ENCODE assay signal across 33 mouse cellular contexts in genomic region chr6:125344866-125345265, GRCm38 (mm10). TPM values are rescaled to one million over a fixed set of nuclear protein-coding genes. Genes with fewer than 3 reads are reported as not detected.
A peak's percentile ranks its signal among the peaks of the same experiment; 100 is the strongest.
DNase-seq lines count a peak whose midpoint lies in the region; ATAC-seq and TF ChIP-seq lines count a peak whose summit lies in the region.
"Had no signal": no experiment of that assay in that cellular context is flagged by ENCODE, and none has a peak within 500 bp of the region (broad histone marks: within the 10 kb centered on the region; RNA-seq: fewer than 3 reads in every experiment).

No protein-coding gene starts in this region.

- no peaks in the 10 kb centered on the region for H3K36me3 ChIP-seq in embryonic facial prominence, embryonic 15.5 days
- H3K36me3 ChIP-seq in embryonic facial prominence, embryonic 10.5 days (replicated peaks) = no peaks in the 10 kb centered on the region
- no peaks in the 10 kb centered on the region for H3K36me3 ChIP-seq in midbrain, embryonic 11.5 days (ENCODE audit: control insufficient read depth, insufficient read depth, low read length)
- no peaks in the 10 kb centered on the region for H3K36me3 ChIP-seq in midbrain, embryonic 16.5 days (ENCODE audit: control insufficient read depth, insufficient read depth, low read length)
- no peaks in the 10 kb centered on the region for H3K36me3 ChIP-seq in stomach, postnatal 0 days (ENCODE audit: control insufficient read depth, insufficient read depth, low read length)
- H3K36me3 ChIP-seq: forebrain, embryonic 12.5 days; heart, embryonic 10.5 days; heart, embryonic 15.5 days; midbrain, embryonic 12.5 days had no signal

- TF ChIP-seq CTCF in stomach, postnatal 0 days (IDR thresholded peaks at IDR 0.05; ENCODE audit: low read depth) = no peak

- no peak overlapping the region for H3K4me2 ChIP-seq in embryonic facial prominence, embryonic 15.5 days (replicated peaks)
- H3K4me2 ChIP-seq in midbrain, embryonic 11.5 days = no peak overlapping the region
- H3K4me2 ChIP-seq in midbrain, embryonic 16.5 days (ENCODE audit: low read length) = no peak overlapping the region
- H3K4me2 ChIP-seq in stomach, postnatal 0 days (replicated peaks; ENCODE audit: low read depth) = no peak overlapping the region
- H3K4me2 ChIP-seq: forebrain, embryonic 12.5 days; heart, embryonic 15.5 days; midbrain, embryonic 12.5 days had no signal

- no peaks in the 10 kb centered on the region for H3K27me3 ChIP-seq in embryonic facial prominence, embryonic 15.5 days
- peaks cover 15% of the 10 kb centered on the region for H3K27me3 ChIP-seq in embryonic facial prominence, embryonic 10.5 days (replicated peaks; ENCODE audit: low read depth, poor library complexity, severe bottlenecking)
- no peaks in the 10 kb centered on the region for H3K27me3 ChIP-seq in midbrain, embryonic 11.5 days (ENCODE audit: control insufficient read depth, insufficient read depth, low read length)
- H3K27me3 ChIP-seq in midbrain, embryonic 16.5 days (ENCODE audit: control insufficient read depth, insufficient read depth, low read depth, low read length) = no peaks in the 10 kb centered on the region
- H3K27me3 ChIP-seq in stomach, postnatal 0 days (ENCODE audit: control insufficient read depth, insufficient read depth, low read length) = no peaks in the 10 kb centered on the region
- H3K27me3 ChIP-seq: heart, embryonic 15.5 days had no signal

- DNase-seq in embryonic facial prominence, embryonic 10.5 days (ENCODE audit: low spot score) = no peak
- peak; percentile 31 for DNase-seq in midbrain, embryonic 11.5 days (ENCODE audit: low spot score, missing footprints)
- no peak for DNase-seq in stomach, postnatal 0 days (ENCODE audit: low spot score)
- no peak for DNase-seq in right cerebral cortex, postnatal 14 days
- no peak for DNase-seq in spleen, postnatal 10 days (ENCODE audit: low spot score in 2 of 2)
- DNase-seq: adrenal gland, adult 2 months; cerebellum, adult 11 months; cerebellum, adult 9-10 months; gastrocnemius, postnatal 14 days; left cerebral cortex, postnatal 4 days; retina, postnatal 1 day; right cerebral cortex, postnatal 25 days; thymus, adult 18-20 months; thymus, postnatal 25 days had no signal

- H3K27ac ChIP-seq in embryonic facial prominence, embryonic 15.5 days (replicated peaks) = peak overlapping the region; percentile 58
- no peak overlapping the region for H3K27ac ChIP-seq in embryonic facial prominence, embryonic 10.5 days (replicated peaks)
- no peak overlapping the region for H3K27ac ChIP-seq in midbrain, embryonic 11.5 days (ENCODE audit: low read depth, low read length)
- H3K27ac ChIP-seq in midbrain, embryonic 16.5 days (ENCODE audit: low read length) = no peak overlapping the region
- peak overlapping the region; percentile 61 for H3K27ac ChIP-seq in stomach, postnatal 0 days (replicated peaks)
- H3K27ac ChIP-seq: forebrain, embryonic 12.5 days; heart, embryonic 10.5 days; heart, embryonic 15.5 days; left cerebral cortex, adult 2 months; midbrain, embryonic 12.5 days had no signal

- ATAC-seq in embryonic facial prominence, embryonic 15.5 days (ENCODE audit: insufficient number of reproducible peaks, low FRiP score, low TSS enrichment, low read depth) = no peak
- no peak for ATAC-seq in midbrain, embryonic 11.5 days (ENCODE audit: low FRiP score)
- ATAC-seq in midbrain, embryonic 16.5 days = no peak
- peak; percentile 54 for ATAC-seq in monocyte, adult 5-6 weeks (replicated peaks; ENCODE audit: insufficient number of reproducible peaks, low FRiP score, low TSS enrichment, poor library complexity, severe bottlenecking)
- no peak for ATAC-seq in stomach, postnatal 0 days (ENCODE audit: low FRiP score, low TSS enrichment)
- ATAC-seq: hindbrain, embryonic 16.5 days had no signal

- peaks cover 40% of the 10 kb centered on the region for H3K4me1 ChIP-seq in embryonic facial prominence, embryonic 15.5 days
- H3K4me1 ChIP-seq in embryonic facial prominence, embryonic 10.5 days = peaks cover 71% of the 10 kb centered on the region
- peaks cover 4% of the 10 kb centered on the region; the same call in 1 of the 2 replicates for H3K4me1 ChIP-seq in midbrain, embryonic 11.5 days (ENCODE audit: control insufficient read depth, insufficient read depth, low read length)
- peaks cover 9% of the 10 kb centered on the region for H3K4me1 ChIP-seq in midbrain, embryonic 16.5 days (ENCODE audit: control insufficient read depth, insufficient read depth, low read length)
- peaks cover 10% of the 10 kb centered on the region for H3K4me1 ChIP-seq in stomach, postnatal 0 days (replicated peaks; ENCODE audit: control insufficient read depth, insufficient read depth)

- H3K9ac ChIP-seq in embryonic facial prominence, embryonic 15.5 days = no peak overlapping the region
- H3K9ac ChIP-seq in midbrain, embryonic 11.5 days (ENCODE audit: low read length) = no peak overlapping the region
- H3K9ac ChIP-seq in midbrain, embryonic 16.5 days (ENCODE audit: low read depth, low read length) = no peak overlapping the region
- no peak overlapping the region for H3K9ac ChIP-seq in stomach, postnatal 0 days (ENCODE audit: low read length)
- H3K9ac ChIP-seq: forebrain, embryonic 12.5 days; heart, embryonic 15.5 days; midbrain, embryonic 12.5 days had no signal

- WGBS in embryonic facial prominence, embryonic 15.5 days = 51% methylated on average over 4 of the region's 4 CpGs
- WGBS in embryonic facial prominence, embryonic 10.5 days = 64% methylated on average over 4 of the region's 4 CpGs
- WGBS in midbrain, embryonic 11.5 days = 68% methylated on average over 4 of the region's 4 CpGs
- WGBS in midbrain, embryonic 16.5 days = 72% methylated on average over 4 of the region's 4 CpGs
- WGBS in stomach, postnatal 0 days = 51% methylated on average over 4 of the region's 4 CpGs

- no peak for TF ChIP-seq EP300 in stomach, postnatal 0 days (optimal IDR thresholded peaks at IDR 0.05)

- no peaks in the 10 kb centered on the region for H3K9me3 ChIP-seq in embryonic facial prominence, embryonic 15.5 days (replicated peaks)
- H3K9me3 ChIP-seq in embryonic facial prominence, embryonic 10.5 days = no peaks in the 10 kb centered on the region
- no peaks in the 10 kb centered on the region for H3K9me3 ChIP-seq in midbrain, embryonic 11.5 days (ENCODE audit: control insufficient read depth, low read length)
- H3K9me3 ChIP-seq in midbrain, embryonic 16.5 days (replicated peaks; ENCODE audit: control insufficient read depth, low read length, poor library complexity, severe bottlenecking) = no peaks in the 10 kb centered on the region
- H3K9me3 ChIP-seq in stomach, postnatal 0 days (ENCODE audit: control insufficient read depth, low read length) = no peaks in the 10 kb centered on the region
- H3K9me3 ChIP-seq: forebrain, embryonic 12.5 days; heart, embryonic 10.5 days; heart, embryonic 15.5 days; midbrain, embryonic 12.5 days had no signal

- no peak overlapping the region for H3K4me3 ChIP-seq in embryonic facial prominence, embryonic 15.5 days (replicated peaks)
- no peak overlapping the region for H3K4me3 ChIP-seq in embryonic facial prominence, embryonic 10.5 days
- H3K4me3 ChIP-seq in midbrain, embryonic 11.5 days (ENCODE audit: low read depth, low read length) = no peak overlapping the region
- no peak overlapping the region for H3K4me3 ChIP-seq in midbrain, embryonic 16.5 days (ENCODE audit: low read depth, low read length)
- no peak overlapping the region for H3K4me3 ChIP-seq in stomach, postnatal 0 days (ENCODE audit: low read depth, low read length)
- H3K4me3 ChIP-seq: forebrain, embryonic 12.5 days; heart, embryonic 10.5 days; heart, embryonic 15.5 days; left cerebral cortex, adult 2 months; midbrain, embryonic 12.5 days had no signal

RNA-seq across cellular contexts. Expression of gene Tnfrsf1a, which starts 4.3 kb away (rescaled TPM):
- 88.7 and 93.3 TPM in 2 replicates for polyA plus RNA-seq in embryonic facial prominence, embryonic 15.5 days (2015; fragmentation: Nextera tagmentation; extraction: Ambion mirVana)
- 33.4 and 34.8 TPM in 2 replicates for polyA plus RNA-seq in embryonic facial prominence, embryonic 10.5 days (2016; fragmentation: Nextera tagmentation; extraction: Ambion mirVana)
- 19.0 and 19.2 TPM in 2 replicates for polyA plus RNA-seq in midbrain, embryonic 11.5 days (2014; fragmentation: Nextera tagmentation; extraction: Ambion mirVana)
- polyA plus RNA-seq in midbrain, embryonic 16.5 days (2015; fragmentation: Nextera tagmentation; extraction: Ambion mirVana) = 11.0 and 11.2 TPM in 2 replicates
- total RNA-seq in monocyte, adult 5-6 weeks (2017) = 101 to 111 TPM (median 103 TPM) in 3 replicates
- 75.3 and 77.7 TPM in 2 replicates for polyA plus RNA-seq in stomach, postnatal 0 days (2015; fragmentation: Nextera tagmentation; extraction: Ambion mirVana)

RNA-seq across cellular contexts. Expression of gene Scnn1a, which starts 24.4 kb away (rescaled TPM):
- polyA plus RNA-seq in embryonic facial prominence, embryonic 15.5 days (2015; fragmentation: Nextera tagmentation; extraction: Ambion mirVana) = 7.2 and 8.8 TPM in 2 replicates
- 0.57 and 0.87 TPM in 2 replicates for polyA plus RNA-seq in embryonic facial prominence, embryonic 10.5 days (2016; fragmentation: Nextera tagmentation; extraction: Ambion mirVana)
- 0.33 and 0.77 TPM in 2 replicates for polyA plus RNA-seq in midbrain, embryonic 11.5 days (2014; fragmentation: Nextera tagmentation; extraction: Ambion mirVana)
- 0.67 and 1.1 TPM in 2 replicates for polyA plus RNA-seq in midbrain, embryonic 16.5 days (2015; fragmentation: Nextera tagmentation; extraction: Ambion mirVana)
- total RNA-seq in monocyte, adult 5-6 weeks (2017) = 3.1 to 6.4 TPM (median 5.9 TPM) in 3 replicates
- 18.5 and 20.6 TPM in 2 replicates for polyA plus RNA-seq in stomach, postnatal 0 days (2015; fragmentation: Nextera tagmentation; extraction: Ambion mirVana)
- total RNA-seq: CH12.LX had no signal
- polyA plus RNA-seq: activated CD4-positive, CD25-positive, alpha-beta regulatory T cell, adult 4 months had no signal

RNA-seq across cellular contexts. Expression of gene Ltbr, which starts 31.2 kb away (rescaled TPM):
- 47.3 and 47.7 TPM in 2 replicates for polyA plus RNA-seq in embryonic facial prominence, embryonic 15.5 days (2015; fragmentation: Nextera tagmentation; extraction: Ambion mirVana)
- polyA plus RNA-seq in embryonic facial prominence, embryonic 10.5 days (2016; fragmentation: Nextera tagmentation; extraction: Ambion mirVana) = 26.9 and 28.8 TPM in 2 replicates
- 18.0 and 19.7 TPM in 2 replicates for polyA plus RNA-seq in midbrain, embryonic 11.5 days (2014; fragmentation: Nextera tagmentation; extraction: Ambion mirVana)
- 12.8 and 16.0 TPM in 2 replicates for polyA plus RNA-seq in midbrain, embryonic 16.5 days (2015; fragmentation: Nextera tagmentation; extraction: Ambion mirVana)
- total RNA-seq in monocyte, adult 5-6 weeks (2017) = 29.5 to 47.9 TPM (median 41.2 TPM) in 3 replicates
- 71.5 and 73.0 TPM in 2 replicates for polyA plus RNA-seq in stomach, postnatal 0 days (2015; fragmentation: Nextera tagmentation; extraction: Ambion mirVana)
- total RNA-seq: CH12.LX had no signal
- polyA plus RNA-seq: activated CD4-positive, CD25-positive, alpha-beta regulatory T cell, adult 4 months had no signal

RNA-seq across cellular contexts. Expression of gene Plekhg6, which starts 35.7 kb away (rescaled TPM):
- 3.5 and 3.8 TPM in 2 replicates for polyA plus RNA-seq in embryonic facial prominence, embryonic 15.5 days (2015; fragmentation: Nextera tagmentation; extraction: Ambion mirVana)
- 0.21 and 0.32 TPM in 2 replicates for polyA plus RNA-seq in embryonic facial prominence, embryonic 10.5 days (2016; fragmentation: Nextera tagmentation; extraction: Ambion mirVana)
- polyA plus RNA-seq in midbrain, embryonic 11.5 days (2014; fragmentation: Nextera tagmentation; extraction: Ambion mirVana) = not detected in 2 replicates
- polyA plus RNA-seq in midbrain, embryonic 16.5 days (2015; fragmentation: Nextera tagmentation; extraction: Ambion mirVana) = 0.20 and 0.44 TPM in 2 replicates
- total RNA-seq in monocyte, adult 5-6 weeks (2017) = not detected in 3 replicates
- 6.3 and 6.7 TPM in 2 replicates for polyA plus RNA-seq in stomach, postnatal 0 days (2015; fragmentation: Nextera tagmentation; extraction: Ambion mirVana)
- total RNA-seq: CH12.LX; gastrocnemius, postnatal 14 days; heart, postnatal 25 days; layer of hippocampus, postnatal 14 days; left cerebral cortex, postnatal 4 days; megakaryocyte progenitor cell, adult 5-6 weeks had no signal
- polyA plus RNA-seq: activated CD4-positive, CD25-positive, alpha-beta regulatory T cell, adult 4 months; spleen, adult 2 months had no signal

RNA-seq across cellular contexts. Expression of gene Tuba3a, which starts 59.0 kb away (rescaled TPM):
- 0.24 TPM in 1 of 2 replicates, not detected in the other for polyA plus RNA-seq in embryonic facial prominence, embryonic 15.5 days (2015; fragmentation: Nextera tagmentation; extraction: Ambion mirVana)
- 0.16 and 0.19 TPM in 2 replicates for polyA plus RNA-seq in embryonic facial prominence, embryonic 10.5 days (2016; fragmentation: Nextera tagmentation; extraction: Ambion mirVana)
- polyA plus RNA-seq in midbrain, embryonic 11.5 days (2014; fragmentation: Nextera tagmentation; extraction: Ambion mirVana) = 0.08 TPM in 1 of 2 replicates, not detected in the other
- polyA plus RNA-seq in midbrain, embryonic 16.5 days (2015; fragmentation: Nextera tagmentation; extraction: Ambion mirVana) = not detected in 2 replicates
- 0.78 TPM in 1 of 3 replicates, not detected in the others for total RNA-seq in monocyte, adult 5-6 weeks (2017)
- polyA plus RNA-seq in stomach, postnatal 0 days (2015; fragmentation: Nextera tagmentation; extraction: Ambion mirVana) = 0.08 and 0.15 TPM in 2 replicates
- total RNA-seq: adrenal gland, adult 2 months; adrenal gland, postnatal 4 days; CH12.LX; gastrocnemius, postnatal 14 days; heart, postnatal 25 days; layer of hippocampus, postnatal 14 days; left cerebral cortex, adult 2 months; left cerebral cortex, postnatal 4 days; megakaryocyte progenitor cell, adult 5-6 weeks had no signal
- polyA plus RNA-seq: adrenal gland, adult 2 months; forebrain, embryonic 12.5 days; hindbrain, embryonic 11.5 days; kidney, embryonic 14.5 days; midbrain, embryonic 12.5 days; neural tube, embryonic 14.5 days; spleen, adult 2 months had no signal

Comparison
In these comparisons a context has a peak if more than half of its experiments do, and no peak if none do; other contexts are left out.
1. H3K27ac ChIP-seq: peak in embryonic facial prominence, embryonic 15.5 days (single experiment) and stomach, postnatal 0 days (single experiment); none in embryonic facial prominence, embryonic 10.5 days (single experiment), midbrain, embryonic 11.5 days (single experiment) and midbrain, embryonic 16.5 days (single experiment).